Mouse (Mus musculus) CD4-positive, CD25-positive, alpha-beta regulatory T cell, adult 4 months (primary cell): ENCODE measurements at regions not wholly inside any gene's neighbourhood (a gene's known extent, or its start where the extent isn't known, plus 50 kb on each side); places are given as distances from the start of the nearest gene placed in this dataset.

ENCODE experiments used
- ATAC-seq: one replicate; pipeline ENCODE4 v1.8.0; 2017

- ATAC-seq: no peak
These were observed 769.6 kb upstream of the Sel1l start for GRCm38 (mm10) chr12:92618519-92618918.

- no peak for ATAC-seq
These were observed 752.7 kb upstream of the Sel1l start for GRCm38 (mm10) chr12:92601673-92602072.

- no peak for ATAC-seq
These were observed 740.8 kb upstream of the Sel1l start for GRCm38 (mm10) chr12:92589725-92590124.

GRCm38 (mm10) chr12:92589305-92589704 lies 740.3 kb upstream of the Sel1l start:
- no peak for ATAC-seq

- ATAC-seq: no peak
These were observed 729.6 kb upstream of the Sel1l start for GRCm38 (mm10) chr12:92578596-92578995.
